Mouse (Mus musculus): ENCODE measurements around the gene Cacng7.
"Not testable (repeated sequence)": the region's sequence is repeated elsewhere in the genome, so short reads cannot be mapped to it uniquely, and the experiment has no call there.

The Cacng7 gene

DNA sequence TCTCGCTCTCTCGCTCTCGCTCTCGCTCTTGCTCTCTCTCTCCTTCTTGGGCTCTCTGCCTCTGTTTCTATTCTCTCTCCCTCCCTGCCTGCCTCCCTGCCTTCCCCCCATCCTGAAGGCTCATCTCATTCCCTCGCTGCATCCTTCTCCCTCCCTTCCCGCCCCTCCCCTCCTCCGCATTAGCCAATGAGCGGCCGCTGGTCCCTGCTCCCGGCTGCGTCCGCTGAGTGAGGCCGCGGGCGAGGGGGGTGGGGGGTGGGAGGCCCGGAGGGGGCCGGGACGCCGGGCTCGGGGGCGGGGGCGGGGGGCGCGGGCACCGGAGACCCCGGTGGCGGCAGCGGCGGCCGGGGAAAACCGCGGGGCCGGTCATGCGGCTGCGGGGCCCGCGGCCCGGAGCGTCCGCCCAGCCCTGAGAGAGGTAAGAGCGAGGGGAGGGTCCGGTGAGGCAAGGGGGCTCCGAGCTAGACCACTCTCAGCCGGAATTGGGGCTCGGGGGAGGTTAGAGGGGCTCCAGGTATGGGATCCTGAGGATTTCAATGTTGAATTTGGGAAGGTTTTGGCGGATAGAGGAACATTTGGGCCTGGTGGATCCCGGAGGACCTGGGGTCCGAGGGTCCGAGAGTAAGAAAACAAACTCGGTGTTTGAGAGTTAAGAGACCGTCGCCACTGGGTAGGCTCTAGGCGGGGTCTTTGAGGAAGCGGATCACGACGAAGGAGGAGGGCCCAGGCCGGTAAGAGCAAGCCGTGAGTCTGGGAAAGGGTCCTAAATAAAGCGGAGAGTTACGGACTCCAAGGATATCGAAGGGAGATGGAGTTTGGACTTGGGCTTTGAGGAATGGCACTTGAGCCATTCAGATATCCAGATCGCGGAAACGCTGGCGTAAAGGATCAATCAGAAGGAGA, at the start of gene Cacng7:
Cacng7 (plus strand) TSS at position 337 of the 903 bp plus-strand sequence.
- no peak for DNase-seq (ENCODE audit: low read depth, low spot score)

GRCm38 (mm10) chr7:3283081-3283875, 49.5 kb upstream of the Cacng7 start:
- DNase-seq (ENCODE audit: low read depth, low spot score): no peak

- DNase-seq (ENCODE audit: low read depth, low spot score): no peak
Observed at GRCm38 (mm10) chr7:3284604-3285003, 48.2 kb upstream of the Cacng7 start.

DNA sequence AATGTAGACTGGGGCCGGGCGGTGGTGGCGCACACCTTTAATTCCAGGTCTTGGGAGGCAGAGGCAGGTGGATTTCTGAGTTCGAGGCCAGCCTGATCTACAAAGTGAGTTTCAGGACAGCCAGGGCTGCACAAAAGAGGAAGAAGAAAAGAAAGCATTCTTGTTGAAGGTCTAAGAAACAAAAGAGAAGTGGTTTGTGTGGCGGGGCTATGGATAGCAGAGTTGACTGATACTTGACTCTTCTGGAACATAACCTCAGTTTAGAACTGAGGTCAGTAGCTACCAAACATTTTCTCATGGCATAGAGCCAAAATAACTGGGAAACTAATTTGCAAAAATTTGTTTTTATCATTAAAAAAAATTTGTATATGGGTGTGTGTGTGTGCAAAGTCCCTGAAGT, 46.7 kb upstream of the Cacng7 start:
- DNase-seq (ENCODE audit: low read depth, low spot score): no peak

DNA sequence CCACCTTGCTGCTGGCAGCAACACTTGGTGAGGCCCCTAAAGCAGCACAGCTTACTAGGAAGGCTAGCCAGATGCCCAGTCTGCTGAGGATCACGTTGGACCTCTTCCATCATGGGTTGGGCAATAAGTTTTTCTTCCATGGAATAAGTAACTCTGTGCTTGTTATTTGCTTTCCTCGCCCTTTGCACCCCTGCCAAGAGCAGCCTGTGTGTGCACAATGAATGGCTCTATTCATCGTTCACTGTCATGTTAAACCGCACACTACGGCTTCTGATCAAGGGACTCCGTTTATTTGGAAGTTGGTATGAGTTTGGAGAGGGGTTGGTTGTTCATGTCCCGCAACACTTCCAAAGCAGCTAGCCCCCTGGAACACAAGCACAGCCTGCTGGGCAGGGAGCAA, 45.6 kb upstream of the Cacng7 start:
- DNase-seq (ENCODE audit: low read depth, low spot score): no peak

- peak; percentile 83 for DNase-seq (ENCODE audit: low read depth, low spot score)
Observed at GRCm38 (mm10) chr7:3288976-3289970, 43.5 kb upstream of the Cacng7 start, which contains the start of the genes Myadm and Prkcg. Gene Myadm, plus strand, starts transcription at chr7:3289080. Gene Prkcg, plus strand, starts transcription at chr7:3289179.

DNA sequence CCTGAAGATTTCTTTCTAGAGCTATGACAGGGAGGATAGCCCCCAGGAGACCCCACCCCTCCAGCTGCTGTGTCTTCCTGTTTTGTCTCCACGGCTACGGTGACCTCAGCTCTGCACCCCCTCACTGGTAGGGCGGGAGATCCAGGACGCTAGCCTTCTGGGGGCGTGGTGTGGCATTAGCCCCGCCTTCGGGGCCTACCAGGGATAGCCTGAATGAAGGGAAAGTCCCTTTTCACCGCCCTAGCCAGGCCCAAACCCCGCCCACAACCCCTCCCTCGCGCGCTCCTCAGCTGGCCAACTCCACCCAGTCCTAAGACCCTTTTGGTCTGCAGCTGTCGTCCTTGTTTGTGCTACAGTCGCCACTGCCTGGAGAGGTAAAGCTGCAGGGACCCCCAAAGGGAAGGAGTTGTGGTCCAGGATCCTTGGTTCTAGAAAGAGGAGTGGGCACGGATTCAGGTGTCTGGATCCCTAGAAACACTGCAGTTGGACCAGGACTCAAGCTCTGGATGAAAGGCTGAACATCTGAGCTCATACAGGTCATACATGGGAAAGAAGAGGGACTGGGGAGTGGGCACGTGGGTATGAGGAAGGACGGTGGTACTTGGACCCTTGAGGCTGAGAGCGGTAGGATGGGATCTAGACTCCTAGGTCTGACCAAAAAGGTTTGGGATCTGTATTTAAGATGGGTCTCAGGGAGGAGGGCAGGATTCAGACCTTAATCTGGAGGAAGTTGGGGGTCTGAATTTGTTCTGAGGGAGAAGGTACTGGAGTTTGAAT, 42.3 kb upstream of the Cacng7 start:
- DNase-seq (ENCODE audit: low read depth, low spot score): peak; percentile 97

GRCm38 (mm10) chr7:3291197-3291596, 41.6 kb upstream of the Cacng7 start:
- DNase-seq (ENCODE audit: low read depth, low spot score): peak; percentile 89

DNA sequence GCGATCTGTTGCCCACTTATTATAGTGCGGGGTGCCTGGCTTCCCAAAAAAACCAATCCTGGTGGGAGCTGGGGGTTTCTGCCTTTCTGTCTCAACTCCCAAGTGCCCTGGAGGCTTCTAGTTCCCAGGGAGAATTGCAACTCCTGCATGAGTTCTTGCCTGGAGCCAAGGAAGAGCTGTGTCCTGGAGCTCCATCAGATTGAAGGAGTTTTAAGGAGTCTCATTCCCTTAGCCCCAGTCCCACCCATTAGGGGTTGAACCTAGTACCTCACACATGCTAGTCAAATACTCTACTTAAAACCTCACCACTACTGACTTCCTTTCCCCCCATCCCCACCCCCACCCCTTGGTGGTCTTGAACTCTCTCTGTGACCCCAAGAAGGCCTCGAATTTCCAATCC, 41.0 kb upstream of the Cacng7 start:
- DNase-seq (ENCODE audit: low read depth, low spot score): no peak

DNA sequence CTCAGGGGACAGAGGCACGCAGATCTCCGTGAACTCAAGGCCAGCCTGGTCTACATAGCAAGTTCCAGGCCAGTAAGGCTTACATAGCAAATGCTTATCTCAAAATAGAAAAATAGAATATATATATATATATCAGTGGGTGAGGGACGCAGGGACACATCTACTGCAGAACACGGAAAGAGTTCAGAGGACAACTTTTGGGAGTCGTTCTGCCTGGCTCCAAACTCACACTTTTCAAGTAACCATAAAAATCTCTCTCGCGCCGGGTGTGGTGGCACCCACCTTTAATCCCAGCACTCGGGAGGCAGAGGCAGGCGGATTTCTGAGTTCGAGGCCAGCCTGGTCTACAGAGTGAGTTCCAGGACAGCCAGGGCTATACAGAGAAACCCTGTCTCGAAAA, 40.5 kb upstream of the Cacng7 start:
- not testable (repeated sequence) for DNase-seq (ENCODE audit: low read depth, low spot score)

- DNase-seq (ENCODE audit: low read depth, low spot score): peak; percentile 98
Observed at GRCm38 (mm10) chr7:3292791-3293190, 40.0 kb upstream of the Cacng7 start.

- no peak for DNase-seq (ENCODE audit: low read depth, low spot score)
Observed at GRCm38 (mm10) chr7:3294794-3295193, 38.0 kb upstream of the Cacng7 start.

DNA sequence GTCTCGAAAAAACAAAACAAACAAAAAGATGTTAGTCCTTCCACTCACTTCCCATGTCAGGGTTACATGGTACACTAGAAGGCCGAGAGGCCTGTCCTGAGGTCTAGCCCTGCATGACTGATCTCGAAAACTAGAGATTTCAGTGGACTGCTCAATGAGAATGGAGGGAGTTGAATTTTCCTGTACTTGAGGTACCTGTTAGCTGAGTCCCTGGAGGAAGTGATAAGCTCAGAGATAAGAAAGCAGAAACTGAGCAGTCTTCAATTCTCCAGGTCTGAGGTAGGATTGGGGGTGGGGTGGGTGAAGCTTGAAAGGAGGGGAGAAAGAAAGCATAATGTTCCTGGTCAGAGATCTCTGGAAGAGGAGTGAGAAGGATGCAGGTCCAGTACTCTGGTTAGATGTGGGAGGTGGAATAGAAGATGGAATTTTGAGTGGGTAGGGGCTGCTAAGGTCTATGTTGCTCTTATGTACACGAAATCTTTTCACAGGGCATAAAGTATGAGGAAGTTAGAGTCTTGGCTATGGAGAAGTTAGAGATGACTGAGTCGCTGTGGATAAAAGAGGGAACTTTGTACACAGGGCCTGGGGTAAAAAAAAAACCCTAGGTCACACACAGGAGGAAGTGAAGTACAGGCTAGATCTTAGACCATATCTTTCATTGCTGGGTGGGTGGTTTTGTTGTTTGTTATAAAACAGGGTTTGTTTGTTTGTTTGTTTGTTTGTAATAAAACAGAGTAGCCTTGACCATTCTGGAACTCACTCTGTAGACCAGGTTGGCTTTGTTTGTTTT, 37.2 kb upstream of the Cacng7 start:
- no peak for DNase-seq (ENCODE audit: low read depth, low spot score)

DNA sequence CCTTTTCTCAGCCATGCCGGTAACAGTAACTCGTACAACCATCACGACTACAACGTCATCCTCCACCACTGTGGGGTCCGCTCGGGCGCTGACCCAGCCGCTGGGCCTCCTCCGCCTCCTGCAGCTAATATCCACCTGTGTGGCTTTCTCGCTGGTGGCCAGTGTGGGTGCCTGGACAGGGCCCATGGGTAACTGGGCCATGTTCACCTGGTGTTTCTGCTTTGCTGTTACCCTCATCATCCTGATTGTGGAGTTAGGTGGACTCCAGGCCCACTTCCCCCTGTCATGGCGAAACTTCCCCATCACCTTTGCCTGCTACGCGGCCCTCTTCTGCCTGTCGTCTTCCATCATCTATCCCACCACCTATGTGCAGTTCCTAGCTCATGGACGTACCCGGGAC, 36.0 kb upstream of the Cacng7 start:
- no peak for DNase-seq (ENCODE audit: low read depth, low spot score)

- DNase-seq (ENCODE audit: low read depth, low spot score): peak; percentile 92
Observed at GRCm38 (mm10) chr7:3299941-3300617, 32.7 kb upstream of the Cacng7 start.

GRCm38 (mm10) chr7:3300891-3301627, 31.7 kb upstream of the Cacng7 start:
- peak; percentile 81 for DNase-seq (ENCODE audit: low read depth, low spot score)

DNA sequence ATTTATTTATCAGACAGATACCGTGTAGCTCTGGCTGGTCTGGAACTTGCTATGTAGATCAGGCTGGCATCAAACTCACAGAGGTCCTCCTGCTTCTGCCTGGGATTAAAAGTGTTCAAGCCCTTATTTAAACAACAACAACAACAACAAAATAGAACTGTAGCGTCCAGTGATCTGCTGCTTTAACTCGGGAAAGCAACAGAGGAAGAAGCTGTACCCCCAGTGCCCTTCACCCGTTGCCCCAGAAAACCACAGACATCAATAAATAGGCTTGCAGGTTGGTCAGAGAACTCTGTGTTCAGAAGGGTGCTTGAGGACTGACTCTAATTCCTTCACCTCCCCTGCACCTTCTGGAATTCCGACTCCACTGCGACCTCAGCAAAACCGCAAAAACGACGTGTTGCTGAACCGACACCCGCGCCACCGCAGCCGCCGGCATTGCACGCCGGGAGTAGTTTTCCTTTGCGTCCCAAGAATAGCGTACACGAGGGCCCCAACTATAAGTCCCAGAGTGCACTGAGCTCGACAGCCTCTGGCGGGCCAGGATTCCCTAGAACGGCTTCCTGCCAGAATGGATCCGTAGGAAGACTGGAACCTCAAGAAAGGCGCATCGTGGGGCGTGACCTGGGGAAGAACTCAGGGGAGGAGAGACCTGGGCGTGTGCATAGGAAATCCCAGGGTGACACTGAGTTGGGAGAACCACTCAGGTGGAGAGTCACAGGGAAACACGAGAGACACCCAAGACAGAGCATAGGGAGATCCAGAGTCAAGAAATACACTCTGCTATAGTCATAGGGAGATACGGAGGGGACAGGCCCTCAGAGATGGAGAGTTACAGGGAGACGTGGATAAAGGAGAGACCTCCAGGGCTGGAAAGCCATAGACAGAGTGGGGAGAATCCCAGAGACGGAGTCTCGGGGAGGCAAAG, 30.9 kb upstream of the Cacng7 start:
- DNase-seq (ENCODE audit: low read depth, low spot score): peak; percentile 56

Data from ES-CJ7 (cell line).